Mouse (Mus musculus) CH12.LX (cell line): Measurements from ENCODE around the gene Arfgap3. TPM values are rescaled to one million over a fixed set of nuclear protein-coding genes. Genes with fewer than 3 reads are reported as not detected.
A peak's percentile ranks its signal among the peaks of the same experiment; 100 is the strongest.

ENCODE experiments used
- DNase-seq: peaks from one replicate; pipeline ENCODE4 v3.0.0-alpha.2; 2013; ENCODE audit errors: extremely low read depth
- H3K27ac ChIP-seq: 2 replicates; pipeline ENCODE4 v1.5.1; 2012; ENCODE audit warnings: low read depth, mild to moderate bottlenecking, control low read depth, moderate library complexity; ENCODE audit not compliant: insufficient read depth
- H3K27me3 ChIP-seq: replicated peaks from 2 replicates; pipeline ENCODE3; 2012; ENCODE audit warnings: inconsistent platforms
- H3K36me3 ChIP-seq, 2 experiments: replicated peaks in 1 of 2; 2 replicates each; pipeline versions ENCODE3 to v1.6.1; 2012; ENCODE audit warnings: inconsistent platforms in 1 of 2, low read length in 1 of 2, mild to moderate bottlenecking in 1 of 2, mixed read lengths in 1 of 2, moderate library complexity in 1 of 2; ENCODE audit not compliant: control insufficient read depth in 1 of 2, insufficient read depth in 1 of 2
- H3K4me1 ChIP-seq, 2 experiments: 2 replicates each; pipeline ENCODE4 v1.6.1; 2012; ENCODE audit warnings: inconsistent platforms in 1 of 2, moderate library complexity in 1 of 2; ENCODE audit not compliant: insufficient read depth in 2 of 2, control insufficient read depth in 1 of 2
- H3K4me2 ChIP-seq: 2 replicates; pipeline ENCODE4 v1.6.1; 2012; ENCODE audit warnings: low read depth, mild to moderate bottlenecking, control low read depth; ENCODE audit not compliant: poor library complexity, insufficient read depth, severe bottlenecking
- H3K4me3 ChIP-seq, 3 experiments: fragments of 150-350 bp in 1 of 3; sonication (generic) in 1 of 3; replicated peaks in 1 of 3; 2 replicates each; pipeline versions ENCODE3 to v1.5.1; 2011 to 2012; ENCODE audit warnings: low read depth in 2 of 3, low read length in 2 of 3, mild to moderate bottlenecking in 2 of 3, moderate library complexity in 2 of 3, control low read depth in 1 of 3, improper control_type of control experiment in 1 of 3, inconsistent platforms in 1 of 3, mixed read lengths in 1 of 3; ENCODE audit not compliant: poor library complexity in 1 of 3
- H3K79me2 ChIP-seq: replicated peaks from 2 replicates; pipeline ENCODE4 v1.6.1; 2012; ENCODE audit warnings: mild to moderate bottlenecking, moderate library complexity; ENCODE audit not compliant: control insufficient read depth, poor library complexity, insufficient read depth, severe bottlenecking; ENCODE audit errors: extremely low read depth
- H3K9ac ChIP-seq: 2 replicates; pipeline ENCODE4 v1.6.1; 2012; ENCODE audit warnings: low read depth, mild to moderate bottlenecking, control low read depth, moderate library complexity; ENCODE audit not compliant: insufficient read depth
- H3K9me3 ChIP-seq: replicated peaks from 2 replicates; pipeline ENCODE3; 2012; ENCODE audit warnings: low read length, inconsistent platforms, mixed read lengths
- BHLHE40 ChIP-seq: IDR thresholded peaks from 2 replicates; pipeline ENCODE4 v1.6.1; 2011; ENCODE audit warnings: mild to moderate bottlenecking, low read depth, low read length, improper control_type of control experiment
- CHD1 ChIP-seq: IDR thresholded peaks from 2 replicates; pipeline ENCODE4 v1.6.1; 2012; ENCODE audit warnings: low read depth, low read length, improper control_type of control experiment, inconsistent platforms
- CHD2 ChIP-seq: IDR thresholded peaks from 2 replicates; pipeline ENCODE4 v1.6.1; 2011; ENCODE audit warnings: low read length, improper control_type of control experiment
- CTCF ChIP-seq, 2 experiments: IDR thresholded peaks in 1 of 2; conservative IDR thresholded peaks in 1 of 2; 2 replicates each; pipeline ENCODE4 v1.5.1; 2011 to 2012; ENCODE audit warnings: low read depth in 2 of 2, low read length in 2 of 2, improper control_type of control experiment in 1 of 2, inconsistent platforms in 1 of 2, mild to moderate bottlenecking in 1 of 2, moderate library complexity in 1 of 2
- E2F4 ChIP-seq: IDR thresholded peaks from 2 replicates; pipeline ENCODE4 v1.6.1; 2011; ENCODE audit warnings: low read depth, low read length, improper control_type of control experiment; ENCODE audit not compliant: insufficient replicate concordance
- ELF1 ChIP-seq: IDR thresholded peaks from 2 replicates; pipeline ENCODE4 v1.6.1; 2014; ENCODE audit warnings: low read depth, mild to moderate bottlenecking, inconsistent platforms, low read length, improper control_type of control experiment
- EP300 ChIP-seq: IDR thresholded peaks from 2 replicates; pipeline ENCODE4 v1.6.1; 2011; ENCODE audit warnings: low read length, improper control_type of control experiment
- GABPA ChIP-seq: IDR thresholded peaks from 2 replicates; pipeline ENCODE4 v1.6.1; 2012; ENCODE audit warnings: low read depth, low read length, improper control_type of control experiment, inconsistent platforms; ENCODE audit not compliant: insufficient replicate concordance
- HCFC1 ChIP-seq: IDR thresholded peaks from 2 replicates; pipeline ENCODE4 v1.6.1; 2012; ENCODE audit warnings: low read depth, mild to moderate bottlenecking, inconsistent platforms, low read length, improper control_type of control experiment
- IRF4 ChIP-seq: IDR thresholded peaks from 2 replicates; pipeline ENCODE4 v1.6.1; 2014; ENCODE audit warnings: low read depth, mild to moderate bottlenecking, inconsistent platforms, low read length, improper control_type of control experiment
- JUN ChIP-seq: IDR thresholded peaks from 2 replicates; pipeline ENCODE4 v1.6.1; 2011; ENCODE audit warnings: low read depth, mild to moderate bottlenecking, low read length, improper control_type of control experiment, moderate library complexity; ENCODE audit not compliant: insufficient read depth
- JUND ChIP-seq: conservative IDR thresholded peaks from 2 replicates; pipeline ENCODE4 v1.6.1; 2011; ENCODE audit warnings: low read depth, low read length, improper control_type of control experiment
- MAFK ChIP-seq: IDR thresholded peaks from 2 replicates; pipeline ENCODE4 v1.6.1; 2011; ENCODE audit warnings: low read length, improper control_type of control experiment; ENCODE audit not compliant: insufficient replicate concordance
- MAX ChIP-seq: IDR thresholded peaks from 2 replicates; pipeline ENCODE4 v1.6.1; 2011; ENCODE audit warnings: low read length, improper control_type of control experiment
- MXI1 ChIP-seq: IDR thresholded peaks from 2 replicates; pipeline ENCODE4 v1.6.1; 2011; ENCODE audit warnings: mild to moderate bottlenecking, low read depth, low read length, improper control_type of control experiment
- MYC ChIP-seq: IDR thresholded peaks from 2 replicates; pipeline ENCODE4 v1.6.1; 2011; ENCODE audit warnings: low read depth, mild to moderate bottlenecking, improper control_type of control experiment, low read length
- NELFE ChIP-seq: IDR thresholded peaks from 2 replicates; pipeline ENCODE4 v1.6.1; 2011; ENCODE audit warnings: low read depth, low read length, improper control_type of control experiment
- NRF1 ChIP-seq: IDR thresholded peaks from 2 replicates; pipeline ENCODE4 v1.6.1; 2014; ENCODE audit warnings: low read depth, mild to moderate bottlenecking, inconsistent platforms, low read length, improper control_type of control experiment, moderate library complexity
- PAX5 ChIP-seq: IDR thresholded peaks from 2 replicates; pipeline ENCODE4 v1.6.1; 2012; ENCODE audit warnings: low read length, inconsistent platforms, mixed read lengths
- POLR2A ChIP-seq: IDR thresholded peaks from 2 replicates; pipeline ENCODE4 v1.6.1; 2011; ENCODE audit warnings: low read depth, mild to moderate bottlenecking, improper control_type of control experiment, low read length
- RAD21 ChIP-seq: IDR thresholded peaks from 2 replicates; pipeline ENCODE4 v1.6.1; 2011; ENCODE audit warnings: low read depth, mild to moderate bottlenecking, low read length, improper control_type of control experiment, moderate library complexity
- SIN3A ChIP-seq: IDR thresholded peaks from 2 replicates; pipeline ENCODE4 v1.6.1; 2012; ENCODE audit warnings: low read length, improper control_type of control experiment, inconsistent platforms
- SMC3 ChIP-seq: IDR thresholded peaks from 2 replicates; pipeline ENCODE4 v1.6.1; 2011; ENCODE audit warnings: low read depth, low read length, improper control_type of control experiment
- TBP ChIP-seq: conservative IDR thresholded peaks from 2 replicates; pipeline ENCODE4 v1.6.1; 2011; ENCODE audit warnings: low read depth, low read length, improper control_type of control experiment
- TCF12 ChIP-seq: IDR thresholded peaks from 2 replicates; pipeline ENCODE4 v1.6.1; 2014; ENCODE audit warnings: low read depth, mild to moderate bottlenecking, inconsistent platforms, low read length, improper control_type of control experiment
- UBTF ChIP-seq: IDR thresholded peaks from 2 replicates; pipeline ENCODE4 v1.6.1; 2012; ENCODE audit warnings: low read depth, mild to moderate bottlenecking, inconsistent platforms, low read length, improper control_type of control experiment, moderate library complexity
- USF1 ChIP-seq: IDR thresholded peaks from 2 replicates; pipeline ENCODE4 v1.6.1; 2014; ENCODE audit warnings: low read depth, mild to moderate bottlenecking, inconsistent platforms, low read length, improper control_type of control experiment
- USF2 ChIP-seq: conservative IDR thresholded peaks from 2 replicates; pipeline ENCODE4 v1.6.1; 2011; ENCODE audit warnings: low read depth, low read length, improper control_type of control experiment
- ZC3H11A ChIP-seq: IDR thresholded peaks from 2 replicates; pipeline ENCODE4 v1.6.1; 2012; ENCODE audit warnings: low read depth, mild to moderate bottlenecking, inconsistent platforms, low read length, improper control_type of control experiment
- ZKSCAN1 ChIP-seq: IDR thresholded peaks from 2 replicates; pipeline ENCODE4 v1.6.1; 2012; ENCODE audit warnings: low read depth, inconsistent platforms, low read length, improper control_type of control experiment, borderline replicate concordance
- ZMIZ1 ChIP-seq: IDR thresholded peaks from 2 replicates; pipeline ENCODE4 v1.6.1; 2012; ENCODE audit warnings: low read depth, mild to moderate bottlenecking, inconsistent platforms, low read length, improper control_type of control experiment
- ZNF384 ChIP-seq: IDR thresholded peaks from 2 replicates; pipeline ENCODE4 v1.6.1; 2012; ENCODE audit warnings: low read depth, low read length, improper control_type of control experiment, inconsistent platforms
- dilution Hi-C: fragments of 300-500 bp; cut with MboI; formaldehyde crosslinking; loops from 2 replicates; pipeline ENCODE4 v1.14.3; 2020; ENCODE audit warnings: low sequenced_read_pairs; ENCODE audit not compliant: extremely low pct_unique_long_range_greater_than_20kb, extremely low pct_ligation_motif_present
- in situ Hi-C: fragments of 300-500 bp; cut with MboI; formaldehyde crosslinking; loops from 3 replicates; pipeline ENCODE4 v1.14.3; 2019; ENCODE audit warnings: low sequenced_read_pairs, low pct_ligation_motif_present, low pct_unique_long_range_greater_than_20kb, mixed read lengths
- polyA plus RNA-seq: library from polyadenylated mRNA; unstranded; fragments of >175 nt; gene quantifications from 2 replicates; pipeline ENCODE4 v1.2.1, GENCODE M21; 2012; ENCODE audit warnings: low read depth; ENCODE audit not compliant: insufficient read length
- total RNA-seq, 2 experiments: library from RNA; depleted of rRNA; stranded (reverse); fragments of 300-350 nt in 1 of 2; fragments of >200 nt in 1 of 2; gene quantifications; 2 replicates each; pipeline ENCODE4 v1.2.3; 2012 to 2014

Gene Arfgap3
- total and polyA plus RNA-seq, 3 experiments, result 11.0 to 21.7 (median 20.3) TPM

- H3K79me2 ChIP-seq, result 0 out of 2 replicates have a peak, but pooled peaks cover 4% of the 10 kb centered on the region
- no peaks in the 10 kb centered on the region for H3K36me3 ChIP-seq
- no peak overlapping the region for H3K4me3 ChIP-seq
- no peak for TF ChIP-seq GABPA
- no peak for TF ChIP-seq NELFE
- TF ChIP-seq UBTF, result no peak
- TF ChIP-seq TBP, result no peak
- TF ChIP-seq MYC, result no peak
- TF ChIP-seq E2F4, result no peak
- no peak for TF ChIP-seq ZC3H11A
- no peak for TF ChIP-seq MAX
- TF ChIP-seq PAX5, result no peak
- no peak for TF ChIP-seq CHD1
- no peak for TF ChIP-seq POLR2A
- TF ChIP-seq USF2, result no peak
- TF ChIP-seq ZNF384, result no peak
- TF ChIP-seq CHD2, result no peak
- TF ChIP-seq MAFK, result peak; percentile 83
- no peak for TF ChIP-seq IRF4
- no peak for TF ChIP-seq ZKSCAN1
- no peak for TF ChIP-seq EP300
- no peak for TF ChIP-seq JUND
- no peak for TF ChIP-seq USF1
- TF ChIP-seq ZMIZ1, result no peak
- no peak for TF ChIP-seq ELF1
- TF ChIP-seq BHLHE40, result no peak
- TF ChIP-seq NRF1, result no peak
- TF ChIP-seq SMC3, result peak; percentile 29; the same call in 1 of the 2 replicates
- no peak for TF ChIP-seq JUN
- TF ChIP-seq TCF12, result no peak
- no peak for TF ChIP-seq HCFC1
- TF ChIP-seq CTCF (conservative IDR thresholded peaks at IDR 0.05 in 1 of 2, IDR thresholded peaks at IDR 0.05 in 1 of 2; ENCODE audit: low read depth in 2 of 2, low read length in 2 of 2), result peak; percentile 31 to 49; a peak in 3 of 4 replicates
- TF ChIP-seq MXI1, result no peak
- peak; percentile 20; the same call in 1 of the 2 replicates for TF ChIP-seq RAD21
- no peak for TF ChIP-seq SIN3A
- no peak overlapping the region for H3K4me2 ChIP-seq
- H3K27ac ChIP-seq, result no peak overlapping the region
- H3K9me3 ChIP-seq, result peaks cover 11% of the 10 kb centered on the region
- in situ Hi-C loops, result no loop called here
- no peak overlapping the region for H3K9ac ChIP-seq
- dilution Hi-C loops, result no loop called here
- no peaks in the 10 kb centered on the region for H3K27me3 ChIP-seq
- peaks cover 5 to 23% of the 10 kb centered on the region in 2 experiments; a peak in 3 of 4 replicates for H3K4me1 ChIP-seq
- DNase-seq, result no peak
Observed at GRCm38 (mm10) chr15:83255191-83255782, 94.8 kb downstream of the Arfgap3 start.
